Mouse (Mus musculus) CH12.LX (cell line): ENCODE data around the gene Aasdh. TPM values are rescaled to one million over a fixed set of nuclear protein-coding genes. Genes with fewer than 3 reads are reported as not detected.
"Not testable (repeated sequence)": the region's sequence is repeated elsewhere in the genome, so short reads cannot be mapped to it uniquely, and the experiment has no call there.

Experiments used
- DNase-seq: peaks from one replicate; pipeline ENCODE4 v3.0.0-alpha.2; 2013; ENCODE audit errors: extremely low read depth
- H3K27ac ChIP-seq: 2 replicates; pipeline ENCODE4 v1.5.1; 2012; ENCODE audit warnings: low read depth, mild to moderate bottlenecking, control low read depth, moderate library complexity; ENCODE audit not compliant: insufficient read depth
- H3K27me3 ChIP-seq: replicated peaks from 2 replicates; pipeline ENCODE3; 2012; ENCODE audit warnings: inconsistent platforms
- H3K36me3 ChIP-seq, 2 experiments: replicated peaks in 1 of 2; 2 replicates each; pipeline versions ENCODE3 to v1.6.1; 2012; ENCODE audit warnings: inconsistent platforms in 1 of 2, low read length in 1 of 2, mild to moderate bottlenecking in 1 of 2, mixed read lengths in 1 of 2, moderate library complexity in 1 of 2; ENCODE audit not compliant: control insufficient read depth in 1 of 2, insufficient read depth in 1 of 2
- H3K4me1 ChIP-seq, 2 experiments: 2 replicates each; pipeline ENCODE4 v1.6.1; 2012; ENCODE audit warnings: inconsistent platforms in 1 of 2, moderate library complexity in 1 of 2; ENCODE audit not compliant: insufficient read depth in 2 of 2, control insufficient read depth in 1 of 2
- H3K4me2 ChIP-seq: 2 replicates; pipeline ENCODE4 v1.6.1; 2012; ENCODE audit warnings: low read depth, mild to moderate bottlenecking, control low read depth; ENCODE audit not compliant: poor library complexity, insufficient read depth, severe bottlenecking
- H3K4me3 ChIP-seq, 3 experiments: fragments of 150-350 bp in 1 of 3; sonication (generic) in 1 of 3; replicated peaks in 1 of 3; 2 replicates each; pipeline versions ENCODE3 to v1.5.1; 2011 to 2012; ENCODE audit warnings: low read depth in 2 of 3, low read length in 2 of 3, mild to moderate bottlenecking in 2 of 3, moderate library complexity in 2 of 3, control low read depth in 1 of 3, improper control_type of control experiment in 1 of 3, inconsistent platforms in 1 of 3, mixed read lengths in 1 of 3; ENCODE audit not compliant: poor library complexity in 1 of 3
- H3K79me2 ChIP-seq: replicated peaks from 2 replicates; pipeline ENCODE4 v1.6.1; 2012; ENCODE audit warnings: mild to moderate bottlenecking, moderate library complexity; ENCODE audit not compliant: control insufficient read depth, poor library complexity, insufficient read depth, severe bottlenecking; ENCODE audit errors: extremely low read depth
- H3K9ac ChIP-seq: 2 replicates; pipeline ENCODE4 v1.6.1; 2012; ENCODE audit warnings: low read depth, mild to moderate bottlenecking, control low read depth, moderate library complexity; ENCODE audit not compliant: insufficient read depth
- H3K9me3 ChIP-seq: replicated peaks from 2 replicates; pipeline ENCODE3; 2012; ENCODE audit warnings: low read length, inconsistent platforms, mixed read lengths
- BHLHE40 ChIP-seq: IDR thresholded peaks from 2 replicates; pipeline ENCODE4 v1.6.1; 2011; ENCODE audit warnings: mild to moderate bottlenecking, low read depth, low read length, improper control_type of control experiment
- E2F4 ChIP-seq: IDR thresholded peaks from 2 replicates; pipeline ENCODE4 v1.6.1; 2011; ENCODE audit warnings: low read depth, low read length, improper control_type of control experiment; ENCODE audit not compliant: insufficient replicate concordance
- ELF1 ChIP-seq: IDR thresholded peaks from 2 replicates; pipeline ENCODE4 v1.6.1; 2014; ENCODE audit warnings: low read depth, mild to moderate bottlenecking, inconsistent platforms, low read length, improper control_type of control experiment
- EP300 ChIP-seq: IDR thresholded peaks from 2 replicates; pipeline ENCODE4 v1.6.1; 2011; ENCODE audit warnings: low read length, improper control_type of control experiment
- ETS1 ChIP-seq: conservative IDR thresholded peaks from 2 replicates; pipeline ENCODE4 v1.6.1; 2012; ENCODE audit warnings: low read depth, mild to moderate bottlenecking, inconsistent platforms, low read length, improper control_type of control experiment, moderate library complexity
- GABPA ChIP-seq: IDR thresholded peaks from 2 replicates; pipeline ENCODE4 v1.6.1; 2012; ENCODE audit warnings: low read depth, low read length, improper control_type of control experiment, inconsistent platforms; ENCODE audit not compliant: insufficient replicate concordance
- HCFC1 ChIP-seq: IDR thresholded peaks from 2 replicates; pipeline ENCODE4 v1.6.1; 2012; ENCODE audit warnings: low read depth, mild to moderate bottlenecking, inconsistent platforms, low read length, improper control_type of control experiment
- IRF4 ChIP-seq: IDR thresholded peaks from 2 replicates; pipeline ENCODE4 v1.6.1; 2014; ENCODE audit warnings: low read depth, mild to moderate bottlenecking, inconsistent platforms, low read length, improper control_type of control experiment
- JUND ChIP-seq: conservative IDR thresholded peaks from 2 replicates; pipeline ENCODE4 v1.6.1; 2011; ENCODE audit warnings: low read depth, low read length, improper control_type of control experiment
- KAT2A ChIP-seq: IDR thresholded peaks from 2 replicates; pipeline ENCODE4 v1.6.1; 2012; ENCODE audit warnings: low read length, improper control_type of control experiment, inconsistent platforms; ENCODE audit not compliant: insufficient replicate concordance
- MAX ChIP-seq: IDR thresholded peaks from 2 replicates; pipeline ENCODE4 v1.6.1; 2011; ENCODE audit warnings: low read length, improper control_type of control experiment
- MAZ ChIP-seq: IDR thresholded peaks from 2 replicates; pipeline ENCODE4 v1.6.1; 2012; ENCODE audit warnings: low read depth, mild to moderate bottlenecking, inconsistent platforms, low read length, improper control_type of control experiment, moderate library complexity
- MYC ChIP-seq: IDR thresholded peaks from 2 replicates; pipeline ENCODE4 v1.6.1; 2011; ENCODE audit warnings: low read depth, mild to moderate bottlenecking, improper control_type of control experiment, low read length
- NRF1 ChIP-seq: IDR thresholded peaks from 2 replicates; pipeline ENCODE4 v1.6.1; 2014; ENCODE audit warnings: low read depth, mild to moderate bottlenecking, inconsistent platforms, low read length, improper control_type of control experiment, moderate library complexity
- PAX5 ChIP-seq: IDR thresholded peaks from 2 replicates; pipeline ENCODE4 v1.6.1; 2012; ENCODE audit warnings: low read length, inconsistent platforms, mixed read lengths
- POLR2A ChIP-seq: IDR thresholded peaks from 2 replicates; pipeline ENCODE4 v1.6.1; 2011; ENCODE audit warnings: low read depth, mild to moderate bottlenecking, improper control_type of control experiment, low read length
- RAD21 ChIP-seq: IDR thresholded peaks from 2 replicates; pipeline ENCODE4 v1.6.1; 2011; ENCODE audit warnings: low read depth, mild to moderate bottlenecking, low read length, improper control_type of control experiment, moderate library complexity
- SMC3 ChIP-seq: IDR thresholded peaks from 2 replicates; pipeline ENCODE4 v1.6.1; 2011; ENCODE audit warnings: low read depth, low read length, improper control_type of control experiment
- TBP ChIP-seq: conservative IDR thresholded peaks from 2 replicates; pipeline ENCODE4 v1.6.1; 2011; ENCODE audit warnings: low read depth, low read length, improper control_type of control experiment
- TCF12 ChIP-seq: IDR thresholded peaks from 2 replicates; pipeline ENCODE4 v1.6.1; 2014; ENCODE audit warnings: low read depth, mild to moderate bottlenecking, inconsistent platforms, low read length, improper control_type of control experiment
- USF1 ChIP-seq: IDR thresholded peaks from 2 replicates; pipeline ENCODE4 v1.6.1; 2014; ENCODE audit warnings: low read depth, mild to moderate bottlenecking, inconsistent platforms, low read length, improper control_type of control experiment
- USF2 ChIP-seq: conservative IDR thresholded peaks from 2 replicates; pipeline ENCODE4 v1.6.1; 2011; ENCODE audit warnings: low read depth, low read length, improper control_type of control experiment
- ZC3H11A ChIP-seq: IDR thresholded peaks from 2 replicates; pipeline ENCODE4 v1.6.1; 2012; ENCODE audit warnings: low read depth, mild to moderate bottlenecking, inconsistent platforms, low read length, improper control_type of control experiment
- ZKSCAN1 ChIP-seq: IDR thresholded peaks from 2 replicates; pipeline ENCODE4 v1.6.1; 2012; ENCODE audit warnings: low read depth, inconsistent platforms, low read length, improper control_type of control experiment, borderline replicate concordance
- ZMIZ1 ChIP-seq: IDR thresholded peaks from 2 replicates; pipeline ENCODE4 v1.6.1; 2012; ENCODE audit warnings: low read depth, mild to moderate bottlenecking, inconsistent platforms, low read length, improper control_type of control experiment
- dilution Hi-C: fragments of 300-500 bp; cut with MboI; formaldehyde crosslinking; loops from 2 replicates; pipeline ENCODE4 v1.14.3; 2020; ENCODE audit warnings: low sequenced_read_pairs; ENCODE audit not compliant: extremely low pct_unique_long_range_greater_than_20kb, extremely low pct_ligation_motif_present
- in situ Hi-C: fragments of 300-500 bp; cut with MboI; formaldehyde crosslinking; loops from 3 replicates; pipeline ENCODE4 v1.14.3; 2019; ENCODE audit warnings: low sequenced_read_pairs, low pct_ligation_motif_present, low pct_unique_long_range_greater_than_20kb, mixed read lengths
- polyA plus RNA-seq: library from polyadenylated mRNA; unstranded; fragments of >175 nt; gene quantifications from 2 replicates; pipeline ENCODE4 v1.2.1, GENCODE M21; 2012; ENCODE audit warnings: low read depth; ENCODE audit not compliant: insufficient read length
- total RNA-seq, 2 experiments: library from RNA; depleted of rRNA; stranded (reverse); fragments of 300-350 nt in 1 of 2; fragments of >200 nt in 1 of 2; gene quantifications; 2 replicates each; pipeline ENCODE4 v1.2.3; 2012 to 2014

Gene Aasdh
- total and polyA plus RNA-seq, 3 experiments: 20.9 to 24.2 (median 21.0) TPM

- dilution Hi-C loops, H3K9me3 ChIP-seq, H3K27me3 ChIP-seq, H3K79me2 ChIP-seq, H3K4me3 ChIP-seq, DNase-seq, H3K27ac ChIP-seq, H3K4me1 ChIP-seq, H3K9ac ChIP-seq, H3K4me2 ChIP-seq: not testable (repeated sequence)
- H3K36me3 ChIP-seq: peaks cover 34 to 67% of the 10 kb centered on the region in 2 experiments
- in situ Hi-C loops: loop anchor here (5.0 kb wide), 1 partner anchor 40 kb away; the partner anchor contains the start of genes Paics and Ppat
Observed at GRCm38 (mm10) chr5:76912522-76912921, 7.2 kb upstream of the Aasdh start.

DNA sequence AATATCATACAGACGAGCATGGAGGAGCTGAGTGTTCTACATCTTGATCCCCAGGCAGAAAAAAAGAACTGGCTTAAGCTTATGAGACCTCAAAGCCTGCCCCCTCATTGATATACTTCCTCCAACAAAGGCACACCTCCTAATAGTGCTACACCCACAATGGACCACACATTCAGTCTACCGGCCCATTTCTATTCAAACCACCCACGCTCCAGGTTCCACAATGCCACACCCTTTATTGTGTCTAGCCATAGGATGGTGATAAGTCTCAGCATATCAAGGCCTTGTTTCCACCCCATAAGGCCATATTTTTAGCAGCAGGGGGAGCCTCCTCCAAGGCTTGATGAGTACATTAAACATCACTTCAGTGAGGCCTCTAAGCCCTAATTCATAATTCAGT, 5.5 kb upstream of the Aasdh start:
- Histone ChIP-seq H3K4me3 (no peak overlapping the region), H3K4me1 (peaks cover 0 to 11% of the 10 kb centered on the region in 2 experiments; a peak in 1 of 4 replicates), H3K36me3 (peaks cover 31 to 55% of the 10 kb centered on the region in 2 experiments), H3K4me2 (no peak overlapping the region), H3K27ac (no peak overlapping the region), H3K27me3 (no peaks in the 10 kb centered on the region), H3K9me3 (no peaks in the 10 kb centered on the region), H3K9ac (no peak overlapping the region), H3K79me2 (no peaks in the 10 kb centered on the region; the same call in 1 of the 2 replicates)
- TF ChIP-seq E2F4 (no peak), MAZ (no peak), ZMIZ1 (no peak), MAX (no peak), ETS1 (no peak), ZC3H11A (no peak), ELF1 (no peak), EP300 (no peak), HCFC1 (no peak), SMC3 (no peak), NRF1 (no peak)
- in situ Hi-C loops: loop anchor here (5.0 kb wide), 1 partner anchor 41 kb away; the partner anchor contains the start of genes Paics and Ppat
- dilution Hi-C loops: no loop called here
- DNase-seq: no peak

DNA sequence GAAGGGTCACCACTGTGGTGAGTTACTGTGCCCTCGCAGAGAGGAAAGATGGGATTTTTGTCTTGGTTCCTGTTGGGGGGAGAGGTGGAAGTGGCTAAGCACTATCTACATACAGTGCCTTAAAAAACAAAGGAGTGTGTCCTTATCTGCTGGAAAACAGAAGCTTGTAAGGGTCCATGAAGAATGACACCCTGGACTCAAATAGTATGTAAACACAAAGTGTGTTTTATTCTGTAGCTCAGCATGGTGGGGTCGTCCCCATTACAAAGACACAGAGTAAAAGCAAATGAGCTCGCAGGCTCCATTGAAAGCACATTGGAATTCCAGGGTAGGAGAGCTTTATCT, 813 bp upstream of the Aasdh start:
- H3K4me3 ChIP-seq: peak overlapping the region; percentile 64 to 95 (median 73)
- peak overlapping the region; percentile 85 for H3K4me2 ChIP-seq
- no peaks in the 10 kb centered on the region for H3K79me2 ChIP-seq
- dilution Hi-C loops: no loop called here
- H3K9me3 ChIP-seq: no peaks in the 10 kb centered on the region
- peaks cover 14 to 32% of the 10 kb centered on the region in 2 experiments for H3K36me3 ChIP-seq
- H3K4me1 ChIP-seq: peaks cover 0 to 11% of the 10 kb centered on the region in 2 experiments; a peak in 1 of 4 replicates
- peak overlapping the region; percentile 59 for H3K27ac ChIP-seq
- no peaks in the 10 kb centered on the region for H3K27me3 ChIP-seq
- in situ Hi-C loops: no loop called here
- no peak for DNase-seq
- peak overlapping the region; percentile 67 for H3K9ac ChIP-seq
- TF ChIP-seq ELF1: no peak
- TF ChIP-seq POLR2A: no peak
- TF ChIP-seq ZKSCAN1: no peak
- no peak for TF ChIP-seq GABPA
- TF ChIP-seq BHLHE40: no peak
- TF ChIP-seq USF1: no peak
- TF ChIP-seq TBP: no peak
- TF ChIP-seq USF2: no peak
- no peak for TF ChIP-seq MAZ
- no peak for TF ChIP-seq JUND
- no peak for TF ChIP-seq MYC
- no peak for TF ChIP-seq IRF4
- TF ChIP-seq ZC3H11A: no peak
- TF ChIP-seq TCF12: no peak
- TF ChIP-seq KAT2A: no peak
- no peak for TF ChIP-seq ETS1
- no peak for TF ChIP-seq PAX5
- no peak for TF ChIP-seq NRF1
- TF ChIP-seq RAD21: no peak
